Mouse (Mus musculus) stomach, embryonic 15.5 days (tissue): ENCODE data around the gene Gart. TPM values are rescaled to one million over a fixed set of nuclear protein-coding genes. Genes with fewer than 3 reads are reported as not detected.

Source experiments
- ATAC-seq: fragments of 200-750 bp; cut with Nextera tagmentation; 2 replicates; pipeline ENCODE4 v1.8.0; 2017; ENCODE audit warnings: low read depth, moderate number of reproducible peaks, moderate TSS enrichment; ENCODE audit not compliant: insufficient read depth, low FRiP score
- H3K27ac ChIP-seq: fragments of 300-500 bp; sonication (generic); 2 replicates; pipeline ENCODE4 v1.5.1; 2015; ENCODE audit warnings: mild to moderate bottlenecking, inconsistent platforms
- H3K27me3 ChIP-seq: fragments of 300-500 bp; sonication (generic); replicated peaks from 2 replicates; pipeline ENCODE4 v1.6.1; 2015; ENCODE audit warnings: inconsistent platforms
- H3K36me3 ChIP-seq: fragments of 300-500 bp; sonication (generic); 2 replicates; pipeline ENCODE4 v1.6.1; 2015; ENCODE audit warnings: inconsistent platforms
- H3K4me1 ChIP-seq: fragments of 300-500 bp; sonication (generic); 2 replicates; pipeline ENCODE4 v1.6.1; 2015; ENCODE audit warnings: inconsistent platforms
- H3K4me2 ChIP-seq: fragments of 300-500 bp; sonication (generic); 2 replicates; pipeline ENCODE4 v1.6.1; 2015; ENCODE audit warnings: mild to moderate bottlenecking, inconsistent platforms
- H3K4me3 ChIP-seq: fragments of 300-500 bp; sonication (generic); replicated peaks from 2 replicates; pipeline ENCODE4 v1.5.1; 2015; ENCODE audit warnings: inconsistent platforms
- H3K9ac ChIP-seq: fragments of 300-500 bp; sonication (generic); 2 replicates; pipeline ENCODE4 v1.6.1; 2015; ENCODE audit warnings: inconsistent platforms
- H3K9me3 ChIP-seq: fragments of 300-500 bp; sonication (generic); 2 replicates; pipeline ENCODE4 v1.6.1; 2016; ENCODE audit warnings: inconsistent platforms
- WGBS: fragments of 180-500 bp; shearing (Covaris S2); methylation state at CpG from one replicate; pipeline ENCODE4 v1.1.7; 2015; 5-methylcytosine and 5-hydroxymethylcytosine counted together
- polyA plus RNA-seq: library from polyadenylated mRNA; unstranded; fragments of >200 nt; fragmentation: Nextera tagmentation; extraction: Ambion mirVana; gene quantifications from 2 replicates; pipeline ENCODE4 v1.2.1, GENCODE M21; 2015

Gart gene
- polyA plus RNA-seq, 1 experiment from 2014 or later, result 107 TPM

DNA sequence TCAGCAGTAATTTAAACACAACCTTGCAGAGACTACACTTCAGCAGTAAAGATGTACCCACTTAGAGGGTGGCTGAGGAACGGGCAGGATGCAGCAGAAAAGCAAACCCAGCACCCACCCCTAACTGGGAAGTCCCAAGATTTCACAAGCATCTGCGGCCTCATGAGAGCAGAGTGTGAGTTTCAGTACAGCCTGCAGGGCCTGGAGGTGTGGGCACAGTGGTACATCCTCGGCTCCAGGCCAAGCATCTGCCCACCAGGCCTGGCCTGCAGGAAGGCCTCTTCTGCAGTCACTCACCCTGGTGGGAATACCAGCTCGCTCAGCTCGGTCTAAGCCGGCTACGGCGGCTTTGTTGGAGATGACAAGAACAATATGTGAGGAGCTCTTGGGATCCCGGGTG lies 23.7 kb downstream of the Gart start:
- no peaks in the 10 kb centered on the region for H3K27me3 ChIP-seq
- H3K4me1 ChIP-seq, result no peaks in the 10 kb centered on the region; the same call in 1 of the 2 replicates
- 90% methylated on average over 9 of the region's 9 CpGs for WGBS
- no peak overlapping the region for H3K4me3 ChIP-seq
- H3K9ac ChIP-seq, result no peak overlapping the region
- no peaks in the 10 kb centered on the region for H3K9me3 ChIP-seq
- H3K4me2 ChIP-seq, result no peak overlapping the region
- no peak for ATAC-seq
- no peak overlapping the region for H3K27ac ChIP-seq
- peaks cover 47% of the 10 kb centered on the region for H3K36me3 ChIP-seq

DNA sequence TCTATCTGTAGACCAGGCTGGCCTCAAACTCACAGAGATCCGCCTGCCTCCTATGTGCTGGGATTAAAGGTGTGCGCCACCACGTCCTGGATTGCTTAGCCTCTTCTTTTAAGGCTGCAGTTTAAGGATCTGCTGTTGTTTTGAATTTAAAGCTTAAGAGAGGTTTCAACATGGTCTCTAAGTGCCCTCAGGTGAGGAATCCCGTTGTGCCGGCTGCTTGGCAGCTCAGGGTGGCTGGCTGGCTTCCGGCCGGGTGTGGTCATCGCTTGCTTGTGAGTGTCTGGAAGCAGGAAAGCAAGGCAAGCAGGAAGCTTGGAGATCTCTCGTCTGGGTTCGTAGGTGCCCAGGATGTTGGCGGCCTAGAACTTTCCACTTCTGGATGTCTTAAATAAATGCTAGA lies 25.8 kb downstream of the Gart start:
- Histone ChIP-seq H3K4me3 (no peak overlapping the region), H3K4me2 (no peak overlapping the region), H3K27ac (no peak overlapping the region), H3K36me3 (peaks cover 34% of the 10 kb centered on the region), H3K27me3 (no peaks in the 10 kb centered on the region), H3K9ac (no peak overlapping the region), H3K4me1 (no peaks in the 10 kb centered on the region; the same call in 1 of the 2 replicates), H3K9me3 (no peaks in the 10 kb centered on the region)
- WGBS, result 87% methylated on average over 11 of the region's 11 CpGs
- no peak for ATAC-seq

DNA sequence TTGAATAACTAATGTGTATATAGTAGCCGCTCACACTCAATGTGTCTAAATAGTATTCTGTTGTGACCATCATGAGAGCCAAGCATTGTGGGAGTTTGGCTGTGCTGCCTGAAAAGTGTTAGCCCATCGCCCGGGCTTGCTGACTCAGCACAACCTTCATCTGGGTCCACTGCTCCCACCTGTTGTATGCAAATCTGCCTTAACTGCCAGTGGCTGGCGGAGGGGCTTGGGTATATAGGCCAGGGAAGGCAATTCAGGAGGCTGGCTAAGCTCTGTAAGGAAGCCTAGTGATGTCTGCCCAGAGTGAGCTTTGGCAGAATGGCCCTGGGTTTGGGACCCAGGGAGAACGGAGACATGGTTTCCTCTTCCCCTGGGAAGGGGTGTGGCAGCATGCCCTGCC lies 26.6 kb downstream of the Gart start:
- Histone ChIP-seq H3K9me3 (no peaks in the 10 kb centered on the region), H3K4me1 (no peaks in the 10 kb centered on the region; the same call in 1 of the 2 replicates), H3K4me2 (no peak overlapping the region), H3K4me3 (no peak overlapping the region), H3K27me3 (no peaks in the 10 kb centered on the region), H3K36me3 (peaks cover 34% of the 10 kb centered on the region), H3K9ac (no peak overlapping the region), H3K27ac (no peak overlapping the region)
- WGBS, result 85% methylated on average over 5 of the region's 5 CpGs
- no peak for ATAC-seq

DNA sequence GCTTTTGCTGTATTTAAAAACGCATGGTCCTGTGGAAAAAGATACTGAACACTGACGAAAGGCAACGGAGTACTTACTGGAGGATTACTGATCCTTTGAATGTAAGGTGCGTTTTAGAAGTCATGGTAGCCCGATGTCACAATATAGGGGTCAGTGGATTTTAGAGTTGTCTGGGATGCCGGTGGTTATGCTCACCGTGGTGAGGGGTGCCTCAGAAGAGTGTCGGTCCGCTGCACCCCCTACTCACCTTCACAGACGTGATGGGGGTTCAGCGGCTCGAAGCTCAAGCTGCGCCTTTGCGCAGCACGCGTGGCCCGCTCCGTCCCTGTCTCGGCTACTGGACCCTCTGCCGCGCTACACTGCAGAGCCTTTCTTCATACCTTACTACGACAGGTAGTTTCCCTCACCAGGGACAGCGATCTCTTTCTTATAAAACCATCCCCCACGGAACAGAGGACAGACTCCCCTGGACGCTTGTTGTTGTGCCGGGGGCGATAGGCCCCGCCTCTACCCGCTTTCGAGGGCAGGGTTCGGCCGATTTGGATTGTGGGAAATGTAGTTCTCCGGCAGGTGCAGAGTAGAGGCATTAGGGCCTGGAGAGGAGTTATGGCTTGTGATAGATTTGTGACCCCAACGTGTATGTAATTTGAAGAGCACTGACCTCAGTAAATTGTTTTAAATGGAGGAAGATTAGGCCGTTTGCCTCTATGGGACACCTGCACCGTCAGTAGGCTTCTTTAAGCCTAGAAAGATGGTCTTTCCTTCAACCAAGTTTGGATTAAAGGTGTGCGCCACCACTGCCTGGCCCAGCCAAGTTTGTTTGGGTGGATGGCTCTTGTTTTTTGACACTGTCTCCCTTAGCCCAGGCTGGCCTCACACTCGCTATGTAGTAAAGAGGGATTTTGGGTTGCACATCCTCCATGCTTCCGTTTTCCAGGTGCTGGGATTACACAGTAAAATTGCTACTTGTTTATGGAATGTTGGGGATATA lies 27.9 kb downstream of the Gart start, which contains the start of gene Dnajc28:
TSS of gene Dnajc28 (minus strand) at position 516 of the 991 bp plus-strand sequence.
- Histone ChIP-seq H3K4me3 (peak within 1 kb of the TSS; percentile 64), H3K9me3 (no peaks in the 10 kb centered on the region), H3K36me3 (peaks cover 24% of the 10 kb centered on the region), H3K4me2 (peak within 1 kb of the TSS; percentile 72), H3K9ac (peak within 1 kb of the TSS; percentile 26; the same call in 1 of the 2 replicates), H3K4me1 (no peaks in the 10 kb centered on the region; the same call in 1 of the 2 replicates), H3K27me3 (no peaks in the 10 kb centered on the region), H3K27ac (no peak within 1 kb of the TSS)
- peak; percentile 92 for ATAC-seq
- WGBS, result 10% methylated on average over 39 of the region's 39 CpGs

DNA sequence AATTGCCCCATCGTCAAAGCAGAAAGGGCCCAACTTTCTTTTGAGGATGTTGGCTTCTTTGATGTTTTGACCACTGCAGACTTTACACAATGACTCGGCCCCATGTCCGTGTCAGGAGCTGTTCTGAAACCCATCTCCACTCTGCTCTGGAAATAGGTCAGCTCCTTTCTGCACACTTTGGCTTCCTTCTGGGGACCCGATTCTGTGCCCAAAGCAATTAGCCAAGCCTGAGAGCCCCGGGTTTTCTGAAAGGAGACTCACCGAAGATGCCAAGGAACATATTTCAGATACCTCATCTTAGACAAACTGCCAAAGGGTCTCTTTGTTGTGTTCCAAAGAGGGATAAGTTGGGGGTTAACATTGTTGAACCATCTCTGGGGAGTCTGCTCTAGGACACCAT lies 32.2 kb downstream of the Gart start:
- WGBS, result 77% methylated on average over 6 of the region's 6 CpGs
- H3K9me3 ChIP-seq, result no peaks in the 10 kb centered on the region
- no peak for ATAC-seq

DNA sequence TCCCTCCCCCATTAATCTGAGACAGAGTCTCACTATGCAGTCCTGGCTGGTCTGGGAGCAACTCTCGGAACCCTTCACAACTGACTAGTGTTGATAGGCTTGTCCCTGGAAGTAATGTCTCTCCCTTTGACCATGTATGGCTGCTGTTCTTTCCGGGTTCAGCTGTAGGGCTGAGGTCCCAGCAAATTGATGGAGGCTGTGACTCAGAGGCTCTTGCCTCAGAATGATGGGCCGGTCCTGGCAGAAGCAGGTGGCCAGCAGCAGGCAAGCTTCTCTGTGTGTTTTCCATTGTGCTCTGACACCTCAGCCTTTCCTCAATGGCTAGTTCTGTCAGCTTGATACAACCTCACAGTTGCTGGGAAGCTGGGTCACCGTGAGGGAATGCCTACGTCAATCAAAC lies 34.2 kb downstream of the Gart start:
- H3K4me3 ChIP-seq, result no peak overlapping the region
- H3K4me1 ChIP-seq, result no peaks in the 10 kb centered on the region
- ATAC-seq, result no peak
- no peaks in the 10 kb centered on the region for H3K36me3 ChIP-seq
- H3K27me3 ChIP-seq, result no peaks in the 10 kb centered on the region
- no peak overlapping the region for H3K27ac ChIP-seq
- no peak overlapping the region for H3K9ac ChIP-seq
- H3K4me2 ChIP-seq, result no peak overlapping the region
- 60% methylated on average over 5 of the region's 5 CpGs for WGBS
- no peaks in the 10 kb centered on the region for H3K9me3 ChIP-seq

More for the DNA sequence above, 32.2 kb downstream of the Gart start:
- no peak overlapping the region for H3K4me2 ChIP-seq
- no peak overlapping the region for H3K4me3 ChIP-seq
- no peaks in the 10 kb centered on the region for H3K27me3 ChIP-seq
- H3K9ac ChIP-seq, result no peak overlapping the region
- no peaks in the 10 kb centered on the region for H3K36me3 ChIP-seq
- no peak overlapping the region for H3K27ac ChIP-seq
- H3K4me1 ChIP-seq, result no peaks in the 10 kb centered on the region; the same call in 1 of the 2 replicates

DNA sequence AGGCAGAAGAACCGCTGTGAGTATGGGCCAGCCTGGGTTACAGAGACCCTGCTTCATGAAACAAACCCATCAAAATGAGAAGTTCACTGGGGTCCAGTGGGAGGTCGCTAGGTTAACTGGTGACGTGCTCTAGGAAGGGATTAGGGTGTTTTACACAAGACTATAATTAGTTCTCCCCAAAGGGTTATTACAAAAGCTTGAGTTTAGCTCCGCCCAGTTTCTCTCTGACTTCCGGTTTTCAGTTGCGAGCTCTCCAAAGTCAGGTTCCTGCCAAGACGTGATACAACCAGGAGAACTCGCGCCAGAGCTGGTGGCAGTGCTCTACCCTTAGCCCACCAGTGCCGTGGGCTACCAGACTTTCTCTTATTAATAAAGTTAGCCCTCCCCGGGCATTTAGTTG lies 35.5 kb downstream of the Gart start:
- no peak for ATAC-seq
- 70% methylated on average over 11 of the region's 11 CpGs for WGBS

DNA sequence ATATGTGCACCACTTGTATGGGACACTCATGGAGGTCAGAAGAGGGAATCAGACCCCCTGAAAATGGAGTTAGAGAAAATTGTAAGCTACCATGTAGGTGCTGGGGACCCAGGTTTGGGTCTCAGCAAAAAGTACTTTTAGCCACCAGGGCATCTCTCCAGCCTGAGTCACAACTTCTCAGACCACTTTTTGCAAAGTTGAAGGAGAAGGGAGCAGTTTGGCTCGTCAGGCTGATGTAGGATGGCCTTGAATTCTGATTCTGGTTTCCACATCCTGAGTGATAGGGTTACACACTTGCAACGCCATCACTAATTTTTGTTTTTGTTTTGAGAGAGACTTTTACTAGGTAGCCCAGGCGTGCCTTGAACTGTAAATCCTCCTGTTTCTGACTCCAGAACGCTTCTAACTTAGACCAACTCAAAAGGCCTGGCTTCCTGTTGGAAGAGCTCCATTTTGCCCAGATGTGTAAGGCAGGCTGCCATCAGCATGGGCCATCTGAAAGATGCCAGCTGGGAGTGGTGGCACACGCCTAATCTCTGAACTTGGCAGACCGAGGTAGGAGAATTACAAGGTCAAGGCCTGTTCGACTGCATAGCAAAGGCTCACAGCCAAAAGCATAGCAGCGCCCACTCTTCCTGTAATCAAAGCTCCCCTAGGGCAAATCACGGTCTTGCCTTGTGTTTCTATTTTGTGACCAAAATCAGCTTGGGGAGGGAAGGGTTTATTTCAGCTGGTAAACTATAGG lies 37.1 kb downstream of the Gart start:
- H3K27ac ChIP-seq, result no peak overlapping the region
- WGBS, result 63% methylated on average over 9 of the region's 9 CpGs
- H3K9me3 ChIP-seq, result no peaks in the 10 kb centered on the region
- no peak overlapping the region for H3K9ac ChIP-seq
- ATAC-seq, result no peak
- no peaks in the 10 kb centered on the region for H3K27me3 ChIP-seq
- H3K4me3 ChIP-seq, result no peak overlapping the region
- no peaks in the 10 kb centered on the region for H3K36me3 ChIP-seq
- no peak overlapping the region for H3K4me2 ChIP-seq
- H3K4me1 ChIP-seq, result no peaks in the 10 kb centered on the region

More for the DNA sequence above, 35.5 kb downstream of the Gart start:
- H3K4me3 ChIP-seq, result no peak overlapping the region
- no peak overlapping the region for H3K27ac ChIP-seq
- no peaks in the 10 kb centered on the region for H3K36me3 ChIP-seq
- H3K4me1 ChIP-seq, result no peaks in the 10 kb centered on the region
- H3K27me3 ChIP-seq, result no peaks in the 10 kb centered on the region
- no peak overlapping the region for H3K9ac ChIP-seq
- H3K9me3 ChIP-seq, result no peaks in the 10 kb centered on the region
- no peak overlapping the region for H3K4me2 ChIP-seq

DNA sequence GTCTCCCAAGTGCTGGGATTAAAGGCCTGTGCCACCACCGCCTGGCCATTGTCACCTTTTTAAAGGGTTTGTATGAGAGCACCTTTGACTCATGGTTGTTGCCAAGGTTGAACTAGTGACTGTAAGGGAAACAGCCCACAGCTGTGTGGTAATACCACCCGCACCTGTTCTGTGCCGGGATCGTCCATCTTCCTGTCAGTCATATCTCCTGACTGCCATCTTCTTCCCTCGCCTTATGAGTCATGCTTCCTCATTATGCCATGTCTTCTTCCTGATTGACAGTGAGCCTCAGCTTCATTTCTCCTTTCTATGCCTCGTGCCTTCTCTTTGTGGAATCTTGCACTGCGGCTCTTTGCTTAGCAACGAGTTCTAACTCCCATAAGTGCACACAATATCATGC lies 39.8 kb downstream of the Gart start:
- 80% methylated on average over 8 of the region's 8 CpGs for WGBS
- Histone ChIP-seq H3K4me3 (no peak overlapping the region), H3K9ac (no peak overlapping the region), H3K36me3 (no peaks in the 10 kb centered on the region), H3K27me3 (no peaks in the 10 kb centered on the region), H3K27ac (no peak overlapping the region), H3K4me1 (no peaks in the 10 kb centered on the region), H3K9me3 (no peaks in the 10 kb centered on the region), H3K4me2 (no peak overlapping the region)
- no peak for ATAC-seq

DNA sequence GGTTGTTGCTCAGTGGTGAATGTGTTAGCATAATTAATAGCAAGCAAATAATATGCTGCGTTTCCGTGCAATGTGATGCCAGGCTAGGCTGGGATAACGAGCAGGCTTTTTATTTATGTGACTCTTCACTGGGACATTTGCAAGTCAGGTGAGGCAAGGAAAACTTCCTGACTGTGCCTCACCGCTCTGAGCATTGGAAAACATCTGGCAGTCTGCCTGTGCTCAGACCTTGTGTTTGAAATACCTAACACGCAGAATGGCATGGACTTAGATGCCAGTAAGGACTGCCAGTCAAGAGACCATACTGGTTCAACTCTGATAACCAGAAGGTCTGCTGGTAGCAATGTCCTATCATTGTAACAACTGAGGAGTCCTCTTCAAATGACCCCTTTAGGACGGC lies 41.6 kb downstream of the Gart start:
- H3K4me3 ChIP-seq, result no peak overlapping the region
- 82% methylated on average over 6 of the region's 6 CpGs for WGBS

DNA sequence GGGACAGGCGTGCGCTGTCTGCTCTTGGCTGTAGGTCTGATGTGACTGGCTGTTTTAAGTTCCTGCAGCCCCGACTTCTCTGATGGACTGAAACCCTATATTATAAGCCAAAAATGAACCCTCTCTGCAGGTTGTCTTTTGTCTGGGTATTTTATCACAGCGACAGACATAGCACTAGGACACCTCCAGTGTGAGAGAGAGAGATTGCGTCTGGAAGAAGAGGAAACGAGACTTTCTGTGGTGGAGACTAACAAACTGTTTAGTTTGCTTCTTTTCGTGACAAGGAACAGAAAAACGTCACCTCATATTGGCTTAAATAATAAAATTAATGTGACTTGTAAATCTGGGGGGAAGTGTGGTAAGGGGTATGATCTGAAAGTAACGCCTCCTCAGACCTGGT lies 45.1 kb downstream of the Gart start:
- no peak overlapping the region for H3K9ac ChIP-seq
- no peaks in the 10 kb centered on the region for H3K9me3 ChIP-seq
- no peaks in the 10 kb centered on the region for H3K27me3 ChIP-seq
- H3K4me1 ChIP-seq, result no peaks in the 10 kb centered on the region
- no peak overlapping the region for H3K27ac ChIP-seq
- no peak for ATAC-seq
- 44% methylated on average over 9 of the region's 9 CpGs for WGBS
- no peaks in the 10 kb centered on the region for H3K36me3 ChIP-seq
- no peak overlapping the region for H3K4me2 ChIP-seq
- no peak overlapping the region for H3K4me3 ChIP-seq

More for the DNA sequence above, 41.6 kb downstream of the Gart start:
- no peak overlapping the region for H3K9ac ChIP-seq
- no peak overlapping the region for H3K4me2 ChIP-seq
- ATAC-seq, result no peak
- H3K27ac ChIP-seq, result no peak overlapping the region
- no peaks in the 10 kb centered on the region for H3K9me3 ChIP-seq
- no peaks in the 10 kb centered on the region for H3K27me3 ChIP-seq
- no peaks in the 10 kb centered on the region for H3K4me1 ChIP-seq
- no peaks in the 10 kb centered on the region for H3K36me3 ChIP-seq

DNA sequence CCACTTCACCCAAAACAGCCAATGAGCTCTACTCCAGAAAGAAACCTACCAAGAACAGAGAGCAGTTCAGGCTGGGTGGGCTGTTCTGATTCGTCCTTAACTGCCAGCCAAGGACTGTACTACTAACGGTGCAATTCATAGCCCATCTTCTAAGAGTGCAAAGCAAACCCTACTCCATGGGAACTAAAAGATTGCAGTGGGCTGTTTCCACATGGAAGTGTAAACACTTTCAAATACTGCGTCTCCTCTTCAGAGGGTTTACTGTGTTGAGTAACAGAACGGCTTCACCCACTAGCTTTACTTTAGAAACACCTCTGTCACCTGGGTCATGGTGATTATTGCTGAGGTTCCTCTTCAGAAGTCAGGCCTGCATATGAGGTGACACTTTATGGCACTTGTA lies 45.7 kb downstream of the Gart start:
- H3K27me3 ChIP-seq, result no peaks in the 10 kb centered on the region
- no peaks in the 10 kb centered on the region for H3K4me1 ChIP-seq
- no peak overlapping the region for H3K9ac ChIP-seq
- WGBS, result 39% methylated on average over 4 of the region's 4 CpGs
- H3K4me2 ChIP-seq, result no peak overlapping the region
- no peak overlapping the region for H3K27ac ChIP-seq
- H3K4me3 ChIP-seq, result no peak overlapping the region
- ATAC-seq, result no peak
- no peaks in the 10 kb centered on the region for H3K9me3 ChIP-seq
- H3K36me3 ChIP-seq, result no peaks in the 10 kb centered on the region
